Mouse (Mus musculus) heart, postnatal 10 days (tissue): ENCODE results near the gene Gpr174. TPM values are rescaled to one million over a fixed set of nuclear protein-coding genes. Genes with fewer than 3 reads are reported as not detected.
"Not testable (repeated sequence)": the region's sequence is repeated elsewhere in the genome, so short reads cannot be mapped to it uniquely, and the experiment has no call there.

Experiments used
- DNase-seq, 2 experiments: peaks; one replicate each; pipeline ENCODE4 v3.0.0; 2021
- intact Hi-C: fragments of 180-260 bp; cut with DNase I; formaldehyde crosslinking; loops from one replicate; pipeline ENCODE4 v1.15.1; 2025
- total RNA-seq, 2 experiments: library from RNA; stranded (reverse); gene quantifications; 2 replicates each; pipeline ENCODE4 v1.2.3; 2021

Gene Gpr174
- under 1 TPM; 0.27 to 0.53 TPM for total RNA-seq

DNA sequence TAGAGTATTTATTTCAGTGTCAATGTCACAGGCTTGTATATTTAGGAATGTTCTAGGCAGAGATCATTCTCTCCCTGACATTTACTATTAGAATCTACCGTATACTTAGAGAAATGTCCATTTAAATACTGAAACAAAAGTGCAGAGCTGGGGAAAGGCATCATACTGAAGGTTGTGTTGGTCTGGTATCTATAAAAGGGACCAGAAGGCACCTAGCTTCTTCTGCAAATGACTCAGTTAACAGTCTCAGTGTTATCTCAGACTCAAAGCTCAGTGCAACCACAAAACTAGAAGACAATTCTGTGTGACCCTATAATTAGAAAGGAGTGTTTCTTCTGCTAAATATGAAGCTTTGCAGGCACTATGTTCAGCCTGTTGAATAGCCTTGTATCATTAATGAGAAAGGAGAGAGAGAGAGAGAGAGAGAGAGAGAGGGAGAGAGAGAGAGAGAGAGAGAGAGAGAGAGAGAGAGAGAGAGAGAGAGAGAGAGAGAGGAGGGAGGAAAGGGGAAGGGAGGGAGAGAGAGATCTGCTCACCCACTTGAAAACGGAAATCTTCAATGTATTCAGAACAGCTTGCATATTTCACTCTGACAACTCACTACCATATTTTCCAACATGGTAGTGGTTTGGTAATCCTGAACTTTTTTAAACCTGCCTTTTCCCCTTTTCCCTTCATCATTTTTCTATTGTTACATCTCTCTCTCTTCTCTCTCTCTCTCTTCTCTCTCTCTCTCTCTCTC lies at the start of gene Gpr174:
Gene Gpr174, plus strand, starts transcription at position 393 of the 742 bp plus-strand sequence.
- no peak for DNase-seq
- intact Hi-C loops = no loop called here

- no peak for DNase-seq
- intact Hi-C loops = no loop called here
These were observed 38.0 kb upstream of the Gpr174 start for GRCm38 (mm10) chrX:107217577-107218090.

- no peak for DNase-seq
- intact Hi-C loops = no loop called here
These were observed 30.8 kb upstream of the Gpr174 start for GRCm38 (mm10) chrX:107224846-107225245.

DNA sequence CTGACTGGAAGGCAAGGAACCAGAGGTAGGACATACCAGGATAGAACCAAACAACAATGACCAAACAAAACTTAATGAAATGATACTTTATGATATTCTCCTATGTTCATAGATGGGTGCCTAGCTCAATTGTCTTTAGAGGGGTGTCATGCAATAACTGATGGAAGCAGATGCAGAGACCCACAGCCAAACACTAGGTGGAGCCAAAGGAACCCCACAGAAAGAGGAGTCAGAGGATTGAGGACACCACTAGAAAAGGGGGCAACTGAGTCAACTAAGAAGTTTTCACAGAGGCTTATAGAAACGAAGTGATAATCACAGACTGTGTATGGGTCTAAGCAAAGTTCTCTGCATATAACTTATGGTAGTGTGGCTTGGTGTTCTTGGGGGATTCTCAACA lies 24.5 kb upstream of the Gpr174 start:
- DNase-seq = no peak
- intact Hi-C loops = no loop called here

- intact Hi-C loops = no loop called here
These were observed 21.0 kb upstream of the Gpr174 start for GRCm38 (mm10) chrX:107234655-107235054.

GRCm38 (mm10) chrX:107236461-107236860 lies 19.2 kb upstream of the Gpr174 start:
- intact Hi-C loops = no loop called here
- no peak for DNase-seq

More at GRCm38 (mm10) chrX:107234655-107235054, 21.0 kb upstream of the Gpr174 start:
- no peak for DNase-seq

DNA sequence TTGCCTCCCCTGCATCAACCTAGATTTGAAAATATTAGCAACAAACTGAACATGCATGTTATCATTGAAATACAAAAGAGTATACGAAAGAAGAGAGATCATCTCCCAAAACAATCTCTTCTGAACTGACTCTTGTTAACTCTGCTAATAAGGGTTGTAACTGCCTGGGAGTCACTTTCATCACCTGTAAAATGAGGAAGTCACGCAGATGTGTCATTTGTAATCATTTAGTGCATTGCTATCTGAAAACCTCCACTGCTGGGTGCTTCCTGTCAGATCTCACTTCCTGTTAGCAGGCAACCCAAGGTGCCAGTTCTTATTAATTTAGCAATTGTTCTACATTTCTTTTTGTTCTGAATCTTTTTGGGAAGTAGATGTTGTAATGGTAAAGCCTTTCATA lies 5.3 kb upstream of the Gpr174 start:
- DNase-seq = no peak
- intact Hi-C loops = no loop called here

DNA sequence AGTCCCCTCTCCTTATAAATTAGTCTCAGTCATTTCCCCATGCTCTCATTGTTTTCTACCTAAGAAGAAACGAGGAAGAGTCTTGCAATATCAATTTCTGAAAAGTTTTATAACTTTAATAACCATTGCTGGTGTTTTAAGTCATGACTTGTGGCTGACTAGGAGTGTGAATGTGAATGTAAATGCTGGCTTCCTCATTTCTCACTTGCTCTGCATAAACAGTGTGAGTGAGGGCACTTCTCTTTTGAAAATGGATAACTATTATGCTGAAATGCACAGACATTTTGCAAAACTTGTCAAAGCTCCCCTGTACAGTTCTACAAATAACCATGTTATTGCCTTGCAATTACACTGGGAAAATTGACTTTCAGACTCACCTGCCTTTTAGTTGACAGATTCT lies 8.9 kb downstream of the Gpr174 start:
- intact Hi-C loops = no loop called here
- DNase-seq = no peak

GRCm38 (mm10) chrX:107277606-107278005 lies 21.9 kb downstream of the Gpr174 start:
- intact Hi-C loops = no loop called here
- DNase-seq = no peak

GRCm38 (mm10) chrX:107284211-107284610 lies 28.5 kb downstream of the Gpr174 start:
- intact Hi-C loops = no loop called here
- DNase-seq = no peak

DNA sequence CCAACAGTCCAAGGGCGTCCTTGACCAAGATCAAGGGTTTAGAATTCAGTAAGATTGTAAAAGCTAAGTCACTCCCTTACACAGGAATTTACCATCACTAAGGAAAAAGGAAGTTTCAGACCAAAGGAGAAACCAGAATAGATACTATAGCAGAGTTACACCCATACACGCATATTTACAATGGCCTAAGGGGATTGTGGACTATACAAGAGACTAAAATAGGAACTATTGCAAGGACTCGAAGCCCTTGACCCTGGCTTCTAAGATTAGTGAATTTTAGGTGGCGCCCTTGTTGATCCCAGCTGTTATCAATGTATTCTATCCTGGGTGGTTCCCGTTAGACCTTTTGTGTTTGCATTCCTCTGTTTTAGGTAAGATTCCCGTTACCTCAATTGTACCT lies 42.2 kb downstream of the Gpr174 start:
- DNase-seq, intact Hi-C loops: not testable (repeated sequence)

DNA sequence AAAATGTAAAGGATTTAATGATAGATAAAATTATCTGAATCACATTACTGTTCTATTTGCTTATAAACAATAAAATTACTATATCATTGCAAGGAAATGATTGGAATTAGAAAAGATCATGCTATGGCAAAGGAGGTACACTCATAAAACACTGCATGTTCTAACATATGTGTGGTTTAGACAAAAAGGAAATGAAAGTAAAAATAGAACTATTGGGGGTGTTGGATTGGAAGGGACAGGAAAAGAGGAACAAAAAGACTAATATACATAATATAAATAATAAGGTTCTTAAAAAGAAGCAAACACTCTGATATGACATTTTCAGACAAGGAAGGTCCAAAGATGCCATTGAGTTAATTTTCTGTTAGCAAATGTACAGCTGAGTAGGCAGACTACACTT lies 43.1 kb downstream of the Gpr174 start:
- intact Hi-C loops = no loop called here
- no peak for DNase-seq

GRCm38 (mm10) chrX:107306492-107306891 lies 50.8 kb downstream of the Gpr174 start:
- intact Hi-C loops = loop anchor here (10.0 kb wide), 1 partner anchor 128 kb away; no protein-coding TSS in a partner anchor
- DNase-seq = no peak

GRCm38 (mm10) chrX:107312533-107312932 lies 56.9 kb downstream of the Gpr174 start:
- intact Hi-C loops = no loop called here
- no peak for DNase-seq

DNA sequence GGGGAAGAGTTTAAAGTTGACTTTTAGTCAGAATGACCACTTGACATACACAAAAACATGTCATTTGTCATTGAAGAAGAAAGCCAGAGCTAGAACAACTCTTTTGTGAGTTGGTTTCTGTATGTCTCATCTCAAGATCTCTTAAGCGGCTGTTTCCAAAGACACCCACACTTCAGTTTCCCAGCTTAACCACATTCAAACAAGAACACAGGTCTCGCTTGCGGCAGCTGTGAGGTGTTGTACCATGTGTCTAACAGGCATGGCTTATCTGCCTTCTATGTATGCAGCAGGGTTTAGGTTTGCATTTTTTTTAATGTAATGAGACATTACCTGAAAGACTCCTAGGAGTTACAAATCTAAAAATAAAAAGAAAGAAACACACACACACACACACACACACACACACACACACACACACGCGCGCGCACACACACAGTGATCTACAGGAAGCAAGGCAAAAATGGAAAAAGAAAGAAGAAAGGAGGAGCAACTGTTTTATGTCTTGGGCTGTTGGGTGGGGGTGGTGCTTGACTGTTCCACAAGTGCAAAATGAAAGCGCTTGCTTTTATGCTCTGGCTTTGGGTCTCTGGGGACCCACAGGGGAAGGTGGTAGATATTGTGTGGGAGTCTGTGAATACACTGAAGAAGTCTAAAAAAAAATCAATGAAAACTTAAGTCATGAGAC lies 70.2 kb downstream of the Gpr174 start:
- intact Hi-C loops = no loop called here
- peak; percentile 0 to 2 for DNase-seq

- DNase-seq = peak; percentile 0 to 6
- intact Hi-C loops = no loop called here
These were observed 74.2 kb downstream of the Gpr174 start for GRCm38 (mm10) chrX:107329849-107330248.

DNA sequence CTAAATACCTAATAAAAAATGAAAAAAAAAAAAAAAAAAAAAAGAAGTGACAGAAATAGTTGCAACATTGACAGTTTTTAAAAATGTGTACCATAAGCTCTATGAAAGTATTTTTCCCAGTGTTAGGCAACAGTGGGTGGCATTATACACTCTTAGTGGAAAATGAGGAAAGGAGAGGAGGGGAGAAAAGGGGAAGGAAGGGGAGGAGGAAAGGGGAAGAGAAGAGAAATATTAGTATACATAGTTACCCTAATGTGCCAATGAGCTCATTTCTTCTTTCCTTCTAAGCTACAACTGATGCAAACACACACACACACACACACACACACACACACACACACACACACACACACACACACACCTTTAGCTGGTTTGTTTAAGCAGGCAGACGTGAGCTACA lies 80.9 kb downstream of the Gpr174 start:
- intact Hi-C loops = no loop called here
- no peak for DNase-seq

DNA sequence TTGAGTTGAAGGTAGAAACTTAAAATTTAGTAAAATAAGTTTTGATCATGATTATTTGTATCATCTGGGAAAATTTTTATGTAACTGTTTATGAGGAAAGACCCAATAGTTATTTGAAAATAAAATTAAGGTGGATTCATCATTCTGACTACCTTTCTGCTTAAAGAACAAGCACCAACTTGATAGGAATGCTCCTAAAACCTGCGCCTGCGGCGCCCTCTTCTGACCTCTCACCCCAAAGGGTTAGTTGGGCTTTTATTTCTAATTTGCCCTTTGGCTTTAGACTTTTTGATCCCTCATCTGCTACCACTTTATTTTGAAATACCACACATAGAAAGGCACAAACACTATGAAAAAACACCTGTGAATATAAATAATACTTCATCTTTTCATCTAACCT lies 86.3 kb downstream of the Gpr174 start:
- no peak for DNase-seq
- intact Hi-C loops = no loop called here
